Mouse (Mus musculus) layer of hippocampus, adult 9-11 months (tissue): ENCODE results near the gene Ly9.

ENCODE experiments used
- DNase-seq: peaks from one replicate; pipeline ENCODE4 v3.0.0; 2022

Gene Ly9

GRCm38 (mm10) chr1:171607176-171607575 lies at the start of gene Ly9:
TSS of gene Ly9 (minus strand) at chr1:171607410.
- no peak for DNase-seq

- no peak for DNase-seq
Measured at GRCm38 (mm10) chr1:171652734-171653133, 45.5 kb upstream of the Ly9 start, which contains the start of gene Slamf7. TSS of gene Slamf7 (minus strand) at chr1:171653035.

- DNase-seq: no peak
Measured at GRCm38 (mm10) chr1:171648840-171649239, 41.6 kb upstream of the Ly9 start.

- DNase-seq: no peak
Measured at GRCm38 (mm10) chr1:171647716-171648115, 40.5 kb upstream of the Ly9 start.

GRCm38 (mm10) chr1:171646429-171646940 lies 39.3 kb upstream of the Ly9 start:
- DNase-seq: no peak

GRCm38 (mm10) chr1:171643612-171644011 lies 36.4 kb upstream of the Ly9 start:
- no peak for DNase-seq

- DNase-seq: no peak
Measured at GRCm38 (mm10) chr1:171640796-171641195, 33.6 kb upstream of the Ly9 start.

- DNase-seq: no peak
Measured at GRCm38 (mm10) chr1:171638686-171639085, 31.5 kb upstream of the Ly9 start.

GRCm38 (mm10) chr1:171637101-171637500 lies 29.9 kb upstream of the Ly9 start:
- peak; percentile 43 for DNase-seq

GRCm38 (mm10) chr1:171635696-171636095 lies 28.5 kb upstream of the Ly9 start:
- no peak for DNase-seq

- peak; percentile 74 for DNase-seq
Measured at GRCm38 (mm10) chr1:171631447-171631846, 24.2 kb upstream of the Ly9 start.

GRCm38 (mm10) chr1:171630912-171631311 lies 23.7 kb upstream of the Ly9 start:
- peak; percentile 53 for DNase-seq

- DNase-seq: no peak
Measured at GRCm38 (mm10) chr1:171630041-171630440, 22.8 kb upstream of the Ly9 start.

GRCm38 (mm10) chr1:171629168-171629567 lies 22.0 kb upstream of the Ly9 start:
- DNase-seq: no peak

GRCm38 (mm10) chr1:171627801-171628200 lies 20.6 kb upstream of the Ly9 start:
- DNase-seq: no peak

GRCm38 (mm10) chr1:171620091-171620490 lies 12.9 kb upstream of the Ly9 start:
- DNase-seq: no peak

GRCm38 (mm10) chr1:171619645-171620044 lies 12.4 kb upstream of the Ly9 start:
- no peak for DNase-seq

GRCm38 (mm10) chr1:171619001-171619400 lies 11.8 kb upstream of the Ly9 start:
- DNase-seq: peak; percentile 86

GRCm38 (mm10) chr1:171616881-171617515 lies 9.8 kb upstream of the Ly9 start:
- peak; percentile 77 for DNase-seq

GRCm38 (mm10) chr1:171613962-171614361 lies 6.8 kb upstream of the Ly9 start:
- DNase-seq: no peak

- DNase-seq: no peak
Measured at GRCm38 (mm10) chr1:171610781-171611180, 3.6 kb upstream of the Ly9 start.

GRCm38 (mm10) chr1:171610026-171610425 lies 2.8 kb upstream of the Ly9 start:
- DNase-seq: no peak

GRCm38 (mm10) chr1:171606656-171607055 lies 554 bp downstream of the Ly9 start:
- DNase-seq: no peak

- DNase-seq: no peak
Measured at GRCm38 (mm10) chr1:171604686-171605085, 2.5 kb downstream of the Ly9 start.

GRCm38 (mm10) chr1:171584584-171584983 lies 22.6 kb downstream of the Ly9 start:
- DNase-seq: no peak
